Mouse (Mus musculus): ENCODE results near the gene Bbs12.

Bbs12 gene

GRCm38 (mm10) chr3:37312370-37312941 is at the start of gene Bbs12, which contains the start of gene Cetn4:
Gene Bbs12 (plus strand): TSS chr3:37312554.
Gene Cetn4 (minus strand): TSS chr3:37312708.
- peak; percentile 94 for DNase-seq (ENCODE audit: low spot score)

- DNase-seq (ENCODE audit: low spot score), result no peak
These were observed 44.0 kb upstream of the Bbs12 start for GRCm38 (mm10) chr3:37268338-37268737.

GRCm38 (mm10) chr3:37269926-37270325 is 42.4 kb upstream of the Bbs12 start:
- DNase-seq (ENCODE audit: low spot score), result no peak

- DNase-seq (ENCODE audit: low spot score), result peak; percentile 51
These were observed 41.1 kb upstream of the Bbs12 start for GRCm38 (mm10) chr3:37271209-37271608.

GRCm38 (mm10) chr3:37273092-37273491 is 39.3 kb upstream of the Bbs12 start:
- no peak for DNase-seq (ENCODE audit: low spot score)

- no peak for DNase-seq (ENCODE audit: low spot score)
These were observed 37.7 kb upstream of the Bbs12 start for GRCm38 (mm10) chr3:37274661-37275060.

GRCm38 (mm10) chr3:37280221-37280620 is 32.1 kb upstream of the Bbs12 start:
- no peak for DNase-seq (ENCODE audit: low spot score)

GRCm38 (mm10) chr3:37280871-37281270 is 31.5 kb upstream of the Bbs12 start:
- no peak for DNase-seq (ENCODE audit: low spot score)

GRCm38 (mm10) chr3:37282299-37282922 is 29.9 kb upstream of the Bbs12 start:
- DNase-seq (ENCODE audit: low spot score), result no peak

GRCm38 (mm10) chr3:37283234-37283633 is 29.1 kb upstream of the Bbs12 start:
- DNase-seq (ENCODE audit: low spot score), result no peak

GRCm38 (mm10) chr3:37289237-37289636 is 23.1 kb upstream of the Bbs12 start:
- DNase-seq (ENCODE audit: low spot score), result no peak

GRCm38 (mm10) chr3:37290881-37291541 is 21.3 kb upstream of the Bbs12 start:
- DNase-seq (ENCODE audit: low spot score), result no peak

- no peak for DNase-seq (ENCODE audit: low spot score)
These were observed 20.4 kb upstream of the Bbs12 start for GRCm38 (mm10) chr3:37291929-37292328.

GRCm38 (mm10) chr3:37292654-37293053 is 19.7 kb upstream of the Bbs12 start:
- no peak for DNase-seq (ENCODE audit: low spot score)

- no peak for DNase-seq (ENCODE audit: low spot score)
These were observed 12.9 kb upstream of the Bbs12 start for GRCm38 (mm10) chr3:37299470-37299869.

GRCm38 (mm10) chr3:37302685-37303084 is 9.7 kb upstream of the Bbs12 start:
- DNase-seq (ENCODE audit: low spot score), result no peak

- DNase-seq (ENCODE audit: low spot score), result no peak
These were observed 8.8 kb upstream of the Bbs12 start for GRCm38 (mm10) chr3:37303392-37304139.

- DNase-seq (ENCODE audit: low spot score), result no peak
These were observed 421 bp upstream of the Bbs12 start for GRCm38 (mm10) chr3:37311897-37312369.

- no peak for DNase-seq (ENCODE audit: low spot score)
These were observed 1.0 kb downstream of the Bbs12 start for GRCm38 (mm10) chr3:37313371-37313770.

- no peak for DNase-seq (ENCODE audit: low spot score)
These were observed 3.9 kb downstream of the Bbs12 start for GRCm38 (mm10) chr3:37316233-37316632.

- DNase-seq (ENCODE audit: low spot score), result no peak
These were observed 12.0 kb downstream of the Bbs12 start for GRCm38 (mm10) chr3:37324310-37324709.

GRCm38 (mm10) chr3:37325317-37326112 is 13.2 kb downstream of the Bbs12 start:
- DNase-seq (ENCODE audit: low spot score), result no peak

All from layer of hippocampus, adult 9-10 months (tissue).